Mouse (Mus musculus): ENCODE measurements around the gene 6430550D23Rik. TPM values are rescaled to one million over a fixed set of nuclear protein-coding genes. Genes with fewer than 3 reads are reported as not detected.

Gene 6430550D23Rik
- polyA plus RNA-seq, 1 experiment: 2.4 TPM

DNA sequence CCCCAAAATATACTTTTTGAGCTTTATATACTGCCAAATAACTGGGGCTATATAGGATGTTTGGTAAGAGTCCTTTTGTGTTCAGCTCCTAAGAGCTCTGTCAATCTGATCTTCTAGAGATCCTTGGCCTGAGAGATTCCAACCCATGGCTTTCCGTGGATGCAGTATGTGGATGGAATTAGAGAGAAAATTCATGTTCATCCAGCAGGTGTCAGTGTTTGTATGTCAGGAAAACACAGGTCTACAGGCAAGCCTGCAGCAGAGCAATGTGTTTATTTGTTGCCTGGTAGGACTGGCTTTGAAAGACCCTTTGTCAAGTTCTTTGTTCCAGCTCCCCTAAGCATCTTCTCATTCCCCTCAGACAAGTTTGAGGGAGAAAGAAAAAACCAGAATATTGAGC lies 44.8 kb downstream of the 6430550D23Rik start:
- no peaks in the 10 kb centered on the region for H3K9me3 ChIP-seq (replicated peaks; ENCODE audit: control insufficient read depth, insufficient read depth, low read length, poor library complexity, severe bottlenecking)
- peaks cover 1% of the 10 kb centered on the region for H3K4me1 ChIP-seq (ENCODE audit: control insufficient read depth, insufficient read depth, low read length)
- H3K4me3 ChIP-seq (ENCODE audit: low read depth, low read length): no peak overlapping the region
- H3K27ac ChIP-seq (ENCODE audit: insufficient read depth, low read length): no peak overlapping the region
- no peaks in the 10 kb centered on the region for H3K27me3 ChIP-seq (ENCODE audit: control insufficient read depth, insufficient read depth, low read length, poor library complexity, severe bottlenecking)
- no peak overlapping the region for H3K9ac ChIP-seq (ENCODE audit: low read depth, poor library complexity, severe bottlenecking)
- TF ChIP-seq CTCF (IDR thresholded peaks at IDR 0.05; ENCODE audit: low read depth, low read length): no peak
- no peak for TF ChIP-seq EP300 (IDR thresholded peaks at IDR 0.05; ENCODE audit: insufficient read depth, low read depth, low read length)
- no peak for TF ChIP-seq POLR2A (IDR thresholded peaks at IDR 0.05; ENCODE audit: insufficient read depth, low read length)
- H3K36me3 ChIP-seq (ENCODE audit: control insufficient read depth, insufficient read depth, low read length, poor library complexity, severe bottlenecking): peaks cover 22% of the 10 kb centered on the region

DNA sequence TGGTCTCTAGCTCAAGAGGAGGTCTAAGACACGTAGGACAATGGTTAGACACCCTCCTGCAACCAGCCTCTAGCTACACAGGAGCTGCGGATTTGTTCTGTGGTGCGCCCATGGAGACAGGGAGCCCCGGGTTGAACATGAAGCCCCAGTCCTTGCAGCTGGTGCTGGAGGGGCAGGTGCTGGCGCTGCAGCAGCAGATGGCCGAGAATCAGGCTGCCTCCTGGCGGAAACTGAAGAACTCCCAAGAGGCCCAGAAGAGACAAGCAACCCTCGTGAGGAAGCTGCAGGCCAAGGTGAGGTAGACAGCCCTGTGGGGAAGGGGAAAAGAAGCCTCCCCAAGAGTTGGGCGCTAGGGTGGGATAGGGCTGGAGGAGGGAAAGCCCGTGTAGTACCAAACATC lies 45.9 kb downstream of the 6430550D23Rik start:
- Histone ChIP-seq H3K36me3 (ENCODE audit: control insufficient read depth, insufficient read depth, low read length, poor library complexity, severe bottlenecking) (peaks cover 15% of the 10 kb centered on the region), H3K27ac (ENCODE audit: insufficient read depth, low read length) (no peak overlapping the region), H3K9ac (ENCODE audit: low read depth, poor library complexity, severe bottlenecking) (no peak overlapping the region), H3K9me3 (replicated peaks; ENCODE audit: control insufficient read depth, insufficient read depth, low read length, poor library complexity, severe bottlenecking) (no peaks in the 10 kb centered on the region), H3K4me3 (ENCODE audit: low read depth, low read length) (no peak overlapping the region), H3K4me1 (ENCODE audit: control insufficient read depth, insufficient read depth, low read length) (peaks cover 1% of the 10 kb centered on the region), H3K27me3 (ENCODE audit: control insufficient read depth, insufficient read depth, low read length, poor library complexity, severe bottlenecking) (no peaks in the 10 kb centered on the region)
- no peak for TF ChIP-seq CTCF (IDR thresholded peaks at IDR 0.05; ENCODE audit: low read depth, low read length)
- TF ChIP-seq POLR2A (IDR thresholded peaks at IDR 0.05; ENCODE audit: insufficient read depth, low read length): no peak
- no peak for TF ChIP-seq EP300 (IDR thresholded peaks at IDR 0.05; ENCODE audit: insufficient read depth, low read depth, low read length)

GRCm38 (mm10) chr2:155959981-155960380 lies 47.8 kb downstream of the 6430550D23Rik start:
- Histone ChIP-seq H3K27ac (ENCODE audit: insufficient read depth, low read length) (no peak overlapping the region), H3K27me3 (ENCODE audit: control insufficient read depth, insufficient read depth, low read length, poor library complexity, severe bottlenecking) (no peaks in the 10 kb centered on the region), H3K9ac (ENCODE audit: low read depth, poor library complexity, severe bottlenecking) (no peak overlapping the region), H3K36me3 (ENCODE audit: control insufficient read depth, insufficient read depth, low read length, poor library complexity, severe bottlenecking) (peaks cover 10% of the 10 kb centered on the region), H3K4me3 (ENCODE audit: low read depth, low read length) (no peak overlapping the region), H3K4me1 (ENCODE audit: control insufficient read depth, insufficient read depth, low read length) (peaks cover 1% of the 10 kb centered on the region), H3K9me3 (replicated peaks; ENCODE audit: control insufficient read depth, insufficient read depth, low read length, poor library complexity, severe bottlenecking) (no peaks in the 10 kb centered on the region)
- TF ChIP-seq CTCF (IDR thresholded peaks at IDR 0.05; ENCODE audit: low read depth, low read length) (no peak), POLR2A (IDR thresholded peaks at IDR 0.05; ENCODE audit: insufficient read depth, low read length) (no peak), EP300 (IDR thresholded peaks at IDR 0.05; ENCODE audit: insufficient read depth, low read depth, low read length) (no peak)

GRCm38 (mm10) chr2:155956134-155957059 lies 51.4 kb downstream of the 6430550D23Rik start, which contains the start of gene Cep250:
Gene Cep250, plus strand, starts transcription at chr2:155956458.
- Histone ChIP-seq H3K27me3 (ENCODE audit: control insufficient read depth, insufficient read depth, low read length, poor library complexity, severe bottlenecking) (no peaks in the 10 kb centered on the region), H3K4me1 (ENCODE audit: control insufficient read depth, insufficient read depth, low read length) (peaks cover 1% of the 10 kb centered on the region), H3K4me3 (ENCODE audit: low read depth, low read length) (peak within 1 kb of the TSS; percentile 98), H3K9ac (ENCODE audit: low read depth, poor library complexity, severe bottlenecking) (peak within 1 kb of the TSS; percentile 97), H3K27ac (ENCODE audit: insufficient read depth, low read length) (peak within 1 kb of the TSS; percentile 88), H3K36me3 (ENCODE audit: control insufficient read depth, insufficient read depth, low read length, poor library complexity, severe bottlenecking) (no peaks in the 10 kb centered on the region; the same call in 1 of the 2 replicates), H3K9me3 (replicated peaks; ENCODE audit: control insufficient read depth, insufficient read depth, low read length, poor library complexity, severe bottlenecking) (no peaks in the 10 kb centered on the region)
- no peak for TF ChIP-seq CTCF (IDR thresholded peaks at IDR 0.05; ENCODE audit: low read depth, low read length)
- TF ChIP-seq EP300 (IDR thresholded peaks at IDR 0.05; ENCODE audit: insufficient read depth, low read depth, low read length): no peak
- peak; percentile 81 for TF ChIP-seq POLR2A (IDR thresholded peaks at IDR 0.05; ENCODE audit: insufficient read depth, low read length)

DNA sequence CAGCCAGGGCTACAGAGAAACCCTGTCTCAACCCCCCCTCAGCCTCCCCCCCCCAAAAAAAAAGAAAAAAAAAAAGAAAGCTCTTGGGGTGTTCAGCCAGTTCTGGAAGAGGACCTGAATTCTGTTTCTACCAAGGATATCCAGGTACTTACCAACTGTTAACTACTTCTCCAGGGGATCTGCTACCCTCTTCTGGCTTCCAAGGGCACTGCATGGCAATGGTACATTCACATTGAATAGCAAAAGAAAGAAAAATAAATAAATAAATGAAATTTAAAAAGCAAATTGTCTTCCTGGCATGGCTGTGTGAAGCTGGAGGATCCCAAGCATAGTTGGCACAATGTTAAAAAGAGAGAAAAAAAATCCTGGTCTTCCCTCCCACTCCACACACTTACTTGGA lies 55.8 kb downstream of the 6430550D23Rik start:
- H3K27ac ChIP-seq (ENCODE audit: insufficient read depth, low read length): no peak overlapping the region
- H3K9ac ChIP-seq (ENCODE audit: low read depth, poor library complexity, severe bottlenecking): no peak overlapping the region
- no peaks in the 10 kb centered on the region for H3K9me3 ChIP-seq (replicated peaks; ENCODE audit: control insufficient read depth, insufficient read depth, low read length, poor library complexity, severe bottlenecking)
- H3K4me3 ChIP-seq (ENCODE audit: low read depth, low read length): no peak overlapping the region
- no peaks in the 10 kb centered on the region for H3K27me3 ChIP-seq (ENCODE audit: control insufficient read depth, insufficient read depth, low read length, poor library complexity, severe bottlenecking)
- no peaks in the 10 kb centered on the region for H3K36me3 ChIP-seq (ENCODE audit: control insufficient read depth, insufficient read depth, low read length, poor library complexity, severe bottlenecking)
- TF ChIP-seq EP300 (IDR thresholded peaks at IDR 0.05; ENCODE audit: insufficient read depth, low read depth, low read length) (no peak), POLR2A (IDR thresholded peaks at IDR 0.05; ENCODE audit: insufficient read depth, low read length) (no peak), CTCF (IDR thresholded peaks at IDR 0.05; ENCODE audit: low read depth, low read length) (no peak)
- H3K4me1 ChIP-seq (ENCODE audit: control insufficient read depth, insufficient read depth, low read length): no peaks in the 10 kb centered on the region

DNA sequence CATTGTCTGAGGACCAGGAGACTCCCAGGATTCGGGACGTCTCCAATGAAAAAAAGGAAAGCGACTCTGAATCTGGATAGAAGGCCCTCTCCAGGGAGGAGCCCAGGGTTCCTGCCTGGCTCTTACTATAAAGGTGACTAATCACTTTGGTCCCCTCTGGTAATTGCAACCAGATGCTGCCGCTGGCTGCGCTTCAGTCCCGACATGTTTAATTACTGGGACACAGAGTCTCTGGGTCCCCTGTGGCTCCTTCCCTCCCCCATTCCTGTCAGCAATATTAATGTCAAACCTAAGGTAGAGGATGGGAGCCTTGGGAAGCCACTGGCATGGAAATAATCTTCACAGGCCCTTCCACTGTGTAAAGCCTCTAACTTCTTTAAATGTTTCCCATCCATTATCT lies 58.4 kb downstream of the 6430550D23Rik start:
- H3K9ac ChIP-seq (ENCODE audit: low read depth, poor library complexity, severe bottlenecking): no peak overlapping the region
- TF ChIP-seq CTCF (IDR thresholded peaks at IDR 0.05; ENCODE audit: low read depth, low read length) (no peak), POLR2A (IDR thresholded peaks at IDR 0.05; ENCODE audit: insufficient read depth, low read length) (no peak), EP300 (IDR thresholded peaks at IDR 0.05; ENCODE audit: insufficient read depth, low read depth, low read length) (no peak)
- H3K4me3 ChIP-seq (ENCODE audit: low read depth, low read length): no peak overlapping the region
- no peaks in the 10 kb centered on the region for H3K4me1 ChIP-seq (ENCODE audit: control insufficient read depth, insufficient read depth, low read length)
- H3K27ac ChIP-seq (ENCODE audit: insufficient read depth, low read length): no peak overlapping the region
- H3K9me3 ChIP-seq (replicated peaks; ENCODE audit: control insufficient read depth, insufficient read depth, low read length, poor library complexity, severe bottlenecking): no peaks in the 10 kb centered on the region
- H3K27me3 ChIP-seq (ENCODE audit: control insufficient read depth, insufficient read depth, low read length, poor library complexity, severe bottlenecking): no peaks in the 10 kb centered on the region
- no peaks in the 10 kb centered on the region for H3K36me3 ChIP-seq (ENCODE audit: control insufficient read depth, insufficient read depth, low read length, poor library complexity, severe bottlenecking)

Data from ES-Bruce4 (cell line).